Mouse (Mus musculus) neural tube, embryonic 15.5 days (tissue): ENCODE results near the gene Rcan1. TPM values are rescaled to one million over a fixed set of nuclear protein-coding genes. Genes with fewer than 3 reads are reported as not detected.
"Not testable (repeated sequence)": the region's sequence is repeated elsewhere in the genome, so short reads cannot be mapped to it uniquely, and the experiment has no call there.

Experiments
- ATAC-seq: fragments of 200-750 bp; cut with Nextera tagmentation; 2 replicates; pipeline ENCODE4 v1.8.0; 2017; ENCODE audit warnings: mild to moderate bottlenecking, moderate TSS enrichment, moderate library complexity; ENCODE audit not compliant: low FRiP score
- H3K27ac ChIP-seq: fragments of 300-500 bp; sonication (generic); replicated peaks from 2 replicates; pipeline ENCODE4 v1.5.1; 2015; ENCODE audit warnings: mild to moderate bottlenecking, inconsistent platforms
- H3K27me3 ChIP-seq: fragments of 300-500 bp; sonication (generic); replicated peaks from 2 replicates; pipeline ENCODE4 v1.6.1; 2015; ENCODE audit warnings: inconsistent platforms
- H3K36me3 ChIP-seq: fragments of 300-500 bp; sonication (generic); 2 replicates; pipeline ENCODE4 v1.6.1; 2015; ENCODE audit warnings: inconsistent platforms
- H3K4me1 ChIP-seq: fragments of 300-500 bp; sonication (generic); 2 replicates; pipeline ENCODE4 v1.6.1; 2015; ENCODE audit warnings: inconsistent platforms
- H3K4me2 ChIP-seq: fragments of 300-500 bp; sonication (generic); 2 replicates; pipeline ENCODE4 v1.6.1; 2015; ENCODE audit warnings: inconsistent platforms, mild to moderate bottlenecking, moderate library complexity
- H3K4me3 ChIP-seq: fragments of 300-500 bp; sonication (generic); replicated peaks from 2 replicates; pipeline ENCODE4 v1.5.1; 2015; ENCODE audit warnings: mild to moderate bottlenecking, inconsistent platforms
- H3K9ac ChIP-seq: fragments of 300-500 bp; sonication (generic); replicated peaks from 2 replicates; pipeline ENCODE4 v1.6.1; 2015; ENCODE audit warnings: mild to moderate bottlenecking, inconsistent platforms
- H3K9me3 ChIP-seq: fragments of 300-500 bp; sonication (generic); replicated peaks from 2 replicates; pipeline ENCODE4 v1.6.1; 2016; ENCODE audit warnings: inconsistent platforms
- WGBS: fragments of 180-500 bp; shearing (Covaris S2); methylation state at CpG from one replicate; pipeline ENCODE4 v1.1.7; 2015; ENCODE audit warnings: mixed read lengths; 5-methylcytosine and 5-hydroxymethylcytosine counted together
- polyA plus RNA-seq: library from polyadenylated mRNA; unstranded; fragments of >200 nt; fragmentation: Nextera tagmentation; extraction: Ambion mirVana; gene quantifications from 2 replicates; pipeline ENCODE4 v1.2.1, GENCODE M21; 2015

Gene Rcan1
- polyA plus RNA-seq, 1 experiment from 2014 or later = 79.4 TPM

DNA sequence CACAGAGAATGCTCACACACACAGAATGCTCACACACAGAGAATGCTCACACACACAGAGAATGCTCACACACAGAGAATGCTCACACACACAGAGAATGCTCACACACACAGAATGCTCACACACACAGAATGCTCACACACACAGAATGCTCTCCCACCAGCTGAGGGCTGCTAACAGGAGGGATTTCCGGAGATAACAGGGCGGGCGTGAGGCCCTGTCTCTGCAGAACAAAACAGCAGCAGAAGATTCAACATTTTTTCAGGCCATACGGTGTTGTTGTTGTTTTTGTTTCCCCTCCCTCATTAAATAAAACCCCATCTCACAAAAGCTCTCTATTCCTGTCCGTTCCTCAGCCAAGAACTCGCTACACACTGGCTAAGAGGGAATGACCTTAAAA lies 55.6 kb downstream of the Rcan1 start:
- not testable (repeated sequence) for H3K36me3 ChIP-seq, ATAC-seq, H3K4me2 ChIP-seq, H3K9me3 ChIP-seq, H3K27ac ChIP-seq, H3K4me3 ChIP-seq, H3K9ac ChIP-seq, H3K27me3 ChIP-seq
- H3K4me1 ChIP-seq = peaks cover 34% of the 10 kb centered on the region
- WGBS = 65% methylated on average over 6 of the region's 6 CpGs

DNA sequence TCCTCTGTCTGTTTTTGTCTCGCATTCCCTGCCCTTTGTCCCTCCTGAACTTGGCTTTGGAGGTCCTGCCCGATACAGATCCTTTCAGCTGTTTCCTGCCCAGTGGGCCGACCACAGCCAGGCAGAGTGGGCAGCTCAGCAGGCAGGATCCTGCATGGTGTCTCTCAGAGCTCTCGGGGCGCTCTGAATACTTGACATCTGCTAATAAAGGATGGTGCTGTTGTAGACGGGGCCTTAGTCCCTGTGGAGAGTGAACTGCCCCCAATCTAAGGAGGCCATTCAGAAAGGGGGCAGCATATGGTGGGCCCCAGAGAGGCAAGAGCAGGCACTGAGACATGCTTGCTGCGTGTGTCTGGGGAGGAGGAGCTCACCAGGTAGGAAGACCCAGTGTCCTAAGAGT lies 57.8 kb downstream of the Rcan1 start:
- Histone ChIP-seq H3K4me1 (peaks cover 34% of the 10 kb centered on the region), H3K27me3 (no peaks in the 10 kb centered on the region), H3K4me3 (no peak overlapping the region), H3K27ac (no peak overlapping the region), H3K4me2 (no peak overlapping the region), H3K36me3 (no peaks in the 10 kb centered on the region), H3K9ac (no peak overlapping the region), H3K9me3 (no peaks in the 10 kb centered on the region)
- 13% methylated on average over 7 of the region's 7 CpGs for WGBS
- ATAC-seq = 0 out of 2 replicates have a peak, but pooled peaks have one; percentile 41

DNA sequence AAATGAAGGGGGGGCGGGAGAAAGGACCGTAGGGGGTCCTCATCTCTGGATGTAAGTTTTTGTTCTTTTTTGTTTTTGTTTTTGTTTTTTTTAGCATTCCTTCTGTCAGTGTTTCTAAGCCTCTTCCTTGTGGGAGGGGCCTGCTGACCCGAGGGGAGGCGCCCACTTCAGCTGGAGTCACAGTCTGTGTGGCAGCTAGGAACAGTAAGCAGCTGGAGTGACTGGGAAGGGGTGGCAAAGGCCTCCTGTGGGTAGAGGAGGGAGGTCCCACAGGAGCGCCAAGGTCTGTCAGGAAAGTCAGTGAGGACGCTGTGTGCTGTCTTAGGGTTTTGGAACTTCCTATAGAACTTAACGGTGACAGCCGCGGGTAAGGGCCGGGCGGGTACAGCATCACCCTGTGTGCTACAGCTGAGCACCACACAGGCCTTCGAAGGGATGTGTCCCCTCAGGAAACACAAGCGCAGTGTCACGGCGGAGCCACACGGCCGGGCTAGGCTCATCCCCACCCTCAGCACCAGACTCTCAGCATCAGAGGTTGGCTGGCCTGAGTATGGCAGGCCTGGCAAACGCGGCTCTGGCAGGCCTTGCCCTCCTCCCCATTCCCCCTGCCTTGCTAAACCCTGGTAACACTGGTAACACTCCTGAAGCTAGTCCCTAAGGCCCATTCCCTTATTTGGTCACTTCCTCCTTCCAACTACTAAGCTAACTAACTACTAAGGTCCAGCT lies 58.5 kb downstream of the Rcan1 start:
- Histone ChIP-seq H3K27me3 (no peaks in the 10 kb centered on the region), H3K4me3 (no peak overlapping the region), H3K4me2 (no peak overlapping the region), H3K9ac (no peak overlapping the region), H3K9me3 (no peaks in the 10 kb centered on the region), H3K27ac (no peak overlapping the region), H3K36me3 (no peaks in the 10 kb centered on the region), H3K4me1 (peaks cover 34% of the 10 kb centered on the region)
- ATAC-seq = no peak
- WGBS = 75% methylated on average over 19 of the region's 19 CpGs

DNA sequence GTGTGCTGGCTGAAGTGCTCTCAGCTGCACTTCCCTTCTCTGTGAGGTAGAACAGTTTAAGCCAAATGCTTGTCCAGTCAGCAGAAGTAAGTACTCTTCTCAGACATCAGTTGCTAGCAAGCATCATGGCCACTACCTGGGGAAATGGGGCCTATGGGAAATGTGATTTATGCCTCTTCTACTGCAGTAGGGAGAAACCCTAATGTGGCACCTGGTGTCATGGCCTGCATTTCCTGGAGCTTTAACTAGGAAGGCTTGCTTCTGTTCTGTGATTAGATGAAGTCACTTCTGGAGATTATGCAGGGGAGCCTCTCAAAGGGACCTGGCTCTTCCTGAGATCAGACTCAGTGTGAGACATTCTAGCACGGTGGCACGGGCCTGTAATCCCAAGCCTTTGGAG lies 60.3 kb downstream of the Rcan1 start:
- no peak for ATAC-seq
- H3K9me3 ChIP-seq = no peaks in the 10 kb centered on the region
- H3K9ac ChIP-seq = no peak overlapping the region
- H3K27ac ChIP-seq = no peak overlapping the region
- no peak overlapping the region for H3K4me2 ChIP-seq
- no peak overlapping the region for H3K4me3 ChIP-seq
- WGBS = 86% methylated on average over 2 of the region's 2 CpGs
- H3K27me3 ChIP-seq = no peaks in the 10 kb centered on the region
- peaks cover 21% of the 10 kb centered on the region for H3K4me1 ChIP-seq
- H3K36me3 ChIP-seq = no peaks in the 10 kb centered on the region

DNA sequence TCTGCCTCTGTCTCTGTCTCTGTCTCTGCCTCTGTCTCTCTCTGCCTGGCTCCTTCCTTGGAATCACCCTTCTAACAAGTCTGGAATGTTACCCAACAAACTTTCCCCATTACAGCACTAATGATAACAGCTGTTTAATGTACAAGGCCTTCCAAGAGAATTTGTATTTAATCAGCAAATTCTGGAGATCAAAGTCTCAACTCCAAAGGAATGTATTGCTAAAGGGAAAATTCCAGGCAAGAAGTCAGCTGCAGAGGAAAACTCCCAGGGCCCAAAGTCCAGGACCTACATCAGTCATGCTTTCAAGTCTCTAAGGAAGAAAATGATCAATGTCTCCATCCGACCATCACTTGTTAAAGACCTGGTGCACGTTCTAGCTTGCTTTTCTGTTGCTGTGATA lies 62.8 kb downstream of the Rcan1 start:
- Histone ChIP-seq H3K36me3 (no peaks in the 10 kb centered on the region), H3K9me3 (no peaks in the 10 kb centered on the region), H3K4me1 (peaks cover 14% of the 10 kb centered on the region), H3K9ac (no peak overlapping the region), H3K27ac (no peak overlapping the region), H3K4me3 (no peak overlapping the region), H3K27me3 (no peaks in the 10 kb centered on the region), H3K4me2 (no peak overlapping the region)
- WGBS = 65% methylated on average over 2 of the region's 2 CpGs
- no peak for ATAC-seq

DNA sequence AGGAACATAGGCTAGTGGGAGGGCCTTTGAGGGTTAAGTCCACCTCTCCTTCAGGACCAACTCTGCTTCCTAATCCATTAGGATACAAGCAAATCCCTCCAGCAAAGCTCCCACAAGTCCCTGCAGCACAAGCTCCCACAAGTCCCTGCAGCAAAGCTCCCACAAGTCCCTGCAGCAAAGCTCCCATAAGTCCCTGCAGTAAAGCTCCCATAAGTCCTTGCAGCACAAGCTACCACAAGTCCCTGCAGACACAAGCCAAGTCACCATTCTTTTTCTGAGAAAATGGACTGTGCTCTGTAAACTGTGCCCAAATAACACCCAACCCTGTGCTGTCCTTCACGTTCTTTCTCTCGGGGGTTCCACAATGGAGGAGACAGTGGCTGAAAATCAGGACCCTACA lies 66.5 kb downstream of the Rcan1 start:
- no peak overlapping the region for H3K4me3 ChIP-seq
- H3K27ac ChIP-seq = no peak overlapping the region
- no peak overlapping the region for H3K4me2 ChIP-seq
- H3K9ac ChIP-seq = no peak overlapping the region
- H3K4me1 ChIP-seq = peaks cover 26% of the 10 kb centered on the region
- H3K9me3 ChIP-seq = no peaks in the 10 kb centered on the region
- no peaks in the 10 kb centered on the region for H3K27me3 ChIP-seq
- H3K36me3 ChIP-seq = no peaks in the 10 kb centered on the region
- ATAC-seq = no peak
- WGBS = 89% methylated on average over 2 of the region's 2 CpGs

DNA sequence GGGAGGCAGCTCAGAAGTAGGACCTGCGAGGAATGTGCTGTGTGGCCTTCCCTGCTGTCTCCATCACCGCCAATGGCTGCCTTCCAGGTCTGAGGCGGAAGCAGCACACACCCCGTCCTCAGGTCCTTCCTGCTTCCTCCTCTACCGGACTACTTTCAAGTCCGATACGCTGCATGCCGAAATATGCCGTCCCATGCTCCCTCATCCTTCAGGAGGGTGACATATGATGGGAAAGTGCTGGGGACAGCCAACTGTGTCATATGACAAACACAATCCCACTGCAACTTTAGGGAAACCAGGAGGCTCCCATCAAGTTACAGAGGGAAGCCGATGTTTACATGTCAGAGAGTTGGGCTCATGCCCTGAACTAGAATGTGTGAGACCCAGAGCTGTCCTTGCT lies 67.6 kb downstream of the Rcan1 start:
- ATAC-seq = no peak
- H3K4me3 ChIP-seq = no peak overlapping the region

DNA sequence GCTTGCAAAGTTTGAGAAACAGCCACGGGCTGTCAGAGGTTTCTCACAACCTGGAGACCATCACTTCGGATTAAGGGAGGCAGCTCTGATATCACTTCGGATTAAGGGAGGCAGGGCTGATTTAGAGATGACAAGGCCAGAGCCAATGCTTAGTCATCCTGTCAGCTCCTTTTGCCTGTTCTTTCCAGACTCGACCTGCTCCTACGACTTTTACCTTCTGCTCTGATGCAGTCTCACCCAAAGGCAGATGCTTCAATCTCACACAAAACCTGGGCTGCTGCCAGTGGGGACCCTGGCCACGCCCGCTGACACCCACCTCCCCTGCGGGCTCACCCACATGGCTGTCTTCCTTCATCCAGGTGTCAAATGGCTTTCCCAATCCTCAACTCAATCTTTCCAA lies 68.5 kb downstream of the Rcan1 start:
- Histone ChIP-seq H3K36me3 (no peaks in the 10 kb centered on the region), H3K27ac (no peak overlapping the region), H3K4me3 (no peak overlapping the region), H3K9ac (no peak overlapping the region), H3K4me2 (no peak overlapping the region), H3K27me3 (no peaks in the 10 kb centered on the region), H3K4me1 (peaks cover 30% of the 10 kb centered on the region), H3K9me3 (no peaks in the 10 kb centered on the region)
- WGBS = 57% methylated on average over 8 of the region's 8 CpGs
- no peak for ATAC-seq

More for the DNA sequence above, 67.6 kb downstream of the Rcan1 start:
- Histone ChIP-seq H3K36me3 (no peaks in the 10 kb centered on the region), H3K27ac (no peak overlapping the region), H3K27me3 (no peaks in the 10 kb centered on the region), H3K9ac (no peak overlapping the region), H3K4me2 (no peak overlapping the region), H3K4me1 (peaks cover 30% of the 10 kb centered on the region), H3K9me3 (no peaks in the 10 kb centered on the region)
- 81% methylated on average over 10 of the region's 10 CpGs for whole genome bisulfite sequencing

DNA sequence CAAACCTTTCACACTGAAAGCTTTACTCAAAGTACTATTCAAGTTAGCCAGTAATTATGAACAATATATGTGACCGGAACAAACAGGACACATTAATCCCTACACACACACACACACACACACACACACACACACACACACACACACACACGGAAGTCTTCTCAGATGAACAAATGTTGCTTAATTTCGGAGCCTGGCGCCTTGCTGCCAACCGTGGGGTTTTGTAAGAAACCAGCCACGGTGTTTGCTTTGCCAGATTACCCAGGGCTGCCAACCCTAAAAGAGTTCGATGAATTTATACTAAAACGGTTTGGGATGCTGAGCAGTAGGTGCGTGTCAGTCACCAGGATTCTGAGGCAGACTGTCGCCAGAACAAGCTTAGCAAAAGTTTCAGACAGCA lies 69.5 kb downstream of the Rcan1 start:
- H3K36me3 ChIP-seq = peaks cover 8% of the 10 kb centered on the region
- no peak overlapping the region for H3K27ac ChIP-seq
- peaks cover 30% of the 10 kb centered on the region for H3K4me1 ChIP-seq
- WGBS = 46% methylated on average over 10 of the region's 10 CpGs
- no peaks in the 10 kb centered on the region for H3K9me3 ChIP-seq
- H3K4me2 ChIP-seq = no peak overlapping the region
- H3K9ac ChIP-seq = no peak overlapping the region
- H3K27me3 ChIP-seq = no peaks in the 10 kb centered on the region
- no peak for ATAC-seq
- no peak overlapping the region for H3K4me3 ChIP-seq

DNA sequence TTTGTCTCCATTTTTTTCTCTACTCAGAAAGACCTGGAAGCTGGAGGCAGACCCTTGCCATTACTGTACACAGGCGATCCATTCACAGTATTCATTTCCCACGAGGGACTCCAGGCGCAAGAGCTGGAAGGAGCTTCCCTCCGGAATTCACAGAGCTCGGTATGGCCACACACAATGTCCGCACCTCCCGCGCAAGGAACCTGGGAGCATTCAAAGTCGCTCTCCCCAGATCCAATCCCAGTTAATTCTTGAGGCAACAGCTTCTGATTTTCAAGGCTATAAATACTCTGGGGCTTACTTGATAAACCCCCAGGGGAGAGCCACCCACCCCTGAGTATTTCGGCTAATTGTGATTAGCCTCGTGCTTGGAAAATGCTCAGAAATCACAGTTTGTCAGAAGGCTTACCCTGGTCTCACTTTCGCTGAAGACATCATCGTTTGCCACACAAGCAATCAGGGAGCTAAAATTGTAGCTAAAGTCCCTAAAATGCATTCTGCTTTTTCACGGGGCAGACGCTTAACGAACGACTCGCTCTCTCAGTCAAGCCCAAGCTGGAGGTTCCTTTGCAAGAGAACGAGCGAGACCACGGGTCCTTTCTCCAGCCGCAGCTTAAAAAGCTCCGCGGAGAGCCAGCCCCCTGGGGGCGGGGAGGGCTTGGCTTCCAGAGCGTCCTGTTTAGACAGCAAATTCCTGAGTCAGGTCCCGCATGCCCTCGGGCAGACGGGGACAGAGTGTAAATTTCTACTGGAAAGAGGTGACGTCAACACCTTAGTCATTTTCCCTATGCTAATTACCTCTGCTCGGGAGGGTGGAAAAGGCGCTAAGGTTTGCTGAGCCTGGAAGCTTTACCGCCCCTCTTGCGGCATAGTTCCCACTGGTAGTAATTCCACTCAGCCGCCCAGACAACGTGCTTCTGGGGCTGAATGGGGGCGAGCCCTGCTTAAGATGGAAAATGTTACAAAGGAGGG lies 70.9 kb downstream of the Rcan1 start:
- H3K4me3 ChIP-seq = peak overlapping the region; percentile 39

DNA sequence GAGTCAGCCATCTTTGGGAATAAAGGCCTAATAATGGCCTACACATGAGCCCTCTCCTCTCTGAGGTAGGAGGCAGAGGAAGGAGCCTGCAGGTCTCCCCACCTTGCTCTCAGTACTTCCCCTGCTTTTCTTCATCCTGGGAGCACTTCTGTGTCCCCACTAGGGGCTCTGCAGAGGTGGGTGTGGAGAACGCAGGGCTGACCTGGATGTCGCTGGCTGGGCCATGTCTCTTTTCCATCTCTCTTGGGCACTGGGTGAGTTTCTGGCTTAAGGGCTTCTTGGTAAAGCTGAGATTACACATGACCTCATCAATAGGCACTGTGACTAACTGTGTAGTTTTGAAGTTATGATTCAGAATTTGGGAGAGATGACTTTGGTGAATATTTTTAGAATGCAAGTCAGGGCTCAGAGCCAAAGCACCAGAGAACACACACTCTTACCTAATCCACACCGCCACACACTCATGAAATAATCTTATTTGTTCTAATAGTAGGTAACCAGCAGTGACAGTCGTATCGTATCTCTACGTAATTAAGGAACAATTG lies 72.0 kb downstream of the Rcan1 start:
- Histone ChIP-seq H3K4me3 (no peak overlapping the region), H3K27me3 (no peaks in the 10 kb centered on the region), H3K9me3 (no peaks in the 10 kb centered on the region), H3K4me2 (peak overlapping the region; percentile 68), H3K4me1 (peaks cover 30% of the 10 kb centered on the region), H3K9ac (no peak overlapping the region), H3K36me3 (peaks cover 22% of the 10 kb centered on the region), H3K27ac (no peak overlapping the region)
- 48% methylated on average over 6 of the region's 6 CpGs for WGBS
- ATAC-seq = no peak

More for the DNA sequence above, 70.9 kb downstream of the Rcan1 start:
- peaks cover 30% of the 10 kb centered on the region for H3K4me1 ChIP-seq
- peak overlapping the region; percentile 82 for H3K27ac ChIP-seq
- H3K9ac ChIP-seq = peak overlapping the region; percentile 54
- H3K9me3 ChIP-seq = no peaks in the 10 kb centered on the region
- WGBS = under 1% methylated on average over 37 of the region's 37 CpGs
- H3K4me2 ChIP-seq = peak overlapping the region; percentile 68
- no peaks in the 10 kb centered on the region for H3K27me3 ChIP-seq
- ATAC-seq = peak; percentile 75
- peaks cover 16% of the 10 kb centered on the region for H3K36me3 ChIP-seq
